Mouse (Mus musculus) induced T-regulatory cell, adult 2 months (primary cell): Measurements from ENCODE around the gene Gpr88.
"Not testable (repeated sequence)": the region's sequence is repeated elsewhere in the genome, so short reads cannot be mapped to it uniquely, and the experiment has no call there.

Experiments used
- DNase-seq: peaks from one replicate; pipeline ENCODE4 v3.0.0-alpha.2; 2012; ENCODE audit warnings: low read depth

Gene Gpr88

DNA sequence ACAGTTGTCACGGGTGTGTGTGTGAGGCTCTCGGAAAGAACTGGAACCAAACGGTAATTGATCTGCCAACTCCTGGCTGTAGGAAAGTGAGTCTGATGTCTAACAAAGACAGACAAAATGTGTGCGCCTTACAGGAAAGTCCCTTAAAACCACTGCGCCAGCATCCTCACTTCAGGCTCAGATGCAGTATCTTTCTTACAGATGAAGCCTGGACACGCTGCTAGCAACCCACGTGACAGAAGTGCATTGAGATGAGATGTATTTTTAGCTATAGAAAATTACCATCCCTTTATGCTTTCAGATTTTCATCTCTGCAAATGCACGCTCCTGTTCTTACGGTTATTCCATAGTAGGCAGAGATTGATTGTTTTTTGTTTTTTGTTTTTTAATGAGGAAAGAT, 10.6 kb downstream of the Gpr88 start:
- DNase-seq = no peak

DNA sequence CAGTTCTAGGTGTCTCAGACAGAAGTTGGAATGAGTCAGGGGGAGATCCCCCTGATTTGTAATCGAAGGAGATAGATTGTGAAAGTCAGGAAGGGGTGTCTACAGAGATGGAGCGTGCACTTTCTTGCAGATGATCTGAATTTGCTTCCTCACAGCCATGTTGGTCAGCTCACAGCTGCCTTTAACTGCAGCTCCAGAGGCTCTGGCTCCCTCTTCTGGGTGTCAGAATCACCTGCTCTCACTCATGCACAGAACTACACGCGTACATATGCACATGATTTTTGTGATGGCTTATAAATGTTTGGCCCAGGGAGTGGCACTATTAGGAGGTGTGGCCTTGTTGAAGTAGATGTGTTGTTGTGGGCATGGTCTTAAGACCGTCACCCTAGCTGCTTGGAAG, 15.8 kb downstream of the Gpr88 start:
- DNase-seq = no peak

DNA sequence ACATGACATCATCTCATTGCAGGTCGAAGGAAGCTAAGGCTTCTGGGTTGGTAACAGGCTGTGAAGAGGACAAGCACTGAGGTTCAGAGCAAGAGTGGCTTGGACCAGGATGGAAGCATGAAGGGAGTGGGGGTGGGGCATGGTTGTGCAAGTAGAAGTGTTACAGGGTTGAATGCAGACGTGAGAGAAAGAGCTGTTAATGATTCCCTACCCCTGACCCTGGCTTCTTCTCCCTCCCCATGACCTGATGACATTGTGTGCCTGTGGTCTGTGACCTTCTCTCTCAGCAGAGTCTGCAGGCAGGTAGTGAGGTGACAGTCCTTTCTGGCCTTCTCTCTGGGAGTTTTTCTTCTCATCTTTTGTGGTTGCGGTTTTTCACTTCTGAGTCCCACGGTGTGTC, 16.4 kb downstream of the Gpr88 start:
- no peak for DNase-seq

DNA sequence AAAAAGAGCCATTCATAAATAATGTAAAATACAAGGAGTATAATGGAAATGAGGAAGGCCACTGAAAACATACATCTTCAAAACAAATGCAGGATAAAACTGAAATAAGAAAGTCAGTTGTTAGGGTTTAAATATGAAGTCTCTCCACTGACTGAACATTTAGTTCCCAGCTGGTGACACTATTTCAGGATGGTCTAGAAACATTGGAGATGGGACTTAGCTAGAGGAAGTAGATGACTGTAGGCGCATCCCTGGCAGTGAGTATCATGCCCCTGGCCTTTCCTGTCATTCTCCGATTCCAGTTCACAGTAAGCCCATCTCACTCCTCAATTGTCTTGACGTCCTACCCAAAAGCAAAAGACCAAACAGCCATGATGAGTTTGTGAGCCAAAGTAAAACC, 19.8 kb downstream of the Gpr88 start:
- no peak for DNase-seq

DNA sequence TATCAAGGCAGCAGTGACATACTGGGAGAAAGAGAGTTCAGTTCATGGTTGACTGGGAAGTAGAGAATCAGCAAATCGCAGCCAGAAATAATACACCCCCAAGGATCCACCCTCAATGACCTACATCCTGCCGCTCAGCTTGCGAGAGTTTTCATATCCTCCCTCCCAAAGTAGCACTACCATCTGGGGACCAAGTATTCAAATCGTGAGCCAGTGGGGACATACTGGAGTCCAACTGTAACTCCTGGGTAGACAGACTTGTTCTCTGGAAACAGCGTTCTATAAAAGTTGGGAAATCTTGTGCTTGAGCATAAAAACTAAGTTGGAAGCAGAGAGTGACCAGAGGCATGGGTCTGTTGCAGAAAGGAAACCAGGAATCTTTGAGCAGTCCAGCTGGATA, 20.5 kb downstream of the Gpr88 start:
- DNase-seq = no peak

DNA sequence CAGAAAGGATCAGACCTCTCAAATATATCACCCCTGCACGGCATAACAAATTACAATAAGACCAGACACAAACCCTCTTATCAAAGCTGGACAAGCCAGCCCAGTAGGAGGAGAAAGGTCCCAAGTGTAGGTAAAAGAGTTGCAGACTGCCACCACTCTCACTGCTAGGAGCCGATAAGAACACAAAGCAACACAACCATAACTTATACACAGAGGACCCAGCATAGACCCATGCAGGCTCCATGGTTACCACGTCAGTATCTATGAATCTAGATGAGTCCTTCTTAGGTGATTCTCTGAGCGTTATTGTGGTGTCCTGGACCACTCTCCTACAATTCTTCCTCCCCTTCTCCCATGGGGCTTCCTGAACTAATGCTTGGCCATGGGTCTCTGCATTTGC, 24.0 kb downstream of the Gpr88 start:
- no peak for DNase-seq

DNA sequence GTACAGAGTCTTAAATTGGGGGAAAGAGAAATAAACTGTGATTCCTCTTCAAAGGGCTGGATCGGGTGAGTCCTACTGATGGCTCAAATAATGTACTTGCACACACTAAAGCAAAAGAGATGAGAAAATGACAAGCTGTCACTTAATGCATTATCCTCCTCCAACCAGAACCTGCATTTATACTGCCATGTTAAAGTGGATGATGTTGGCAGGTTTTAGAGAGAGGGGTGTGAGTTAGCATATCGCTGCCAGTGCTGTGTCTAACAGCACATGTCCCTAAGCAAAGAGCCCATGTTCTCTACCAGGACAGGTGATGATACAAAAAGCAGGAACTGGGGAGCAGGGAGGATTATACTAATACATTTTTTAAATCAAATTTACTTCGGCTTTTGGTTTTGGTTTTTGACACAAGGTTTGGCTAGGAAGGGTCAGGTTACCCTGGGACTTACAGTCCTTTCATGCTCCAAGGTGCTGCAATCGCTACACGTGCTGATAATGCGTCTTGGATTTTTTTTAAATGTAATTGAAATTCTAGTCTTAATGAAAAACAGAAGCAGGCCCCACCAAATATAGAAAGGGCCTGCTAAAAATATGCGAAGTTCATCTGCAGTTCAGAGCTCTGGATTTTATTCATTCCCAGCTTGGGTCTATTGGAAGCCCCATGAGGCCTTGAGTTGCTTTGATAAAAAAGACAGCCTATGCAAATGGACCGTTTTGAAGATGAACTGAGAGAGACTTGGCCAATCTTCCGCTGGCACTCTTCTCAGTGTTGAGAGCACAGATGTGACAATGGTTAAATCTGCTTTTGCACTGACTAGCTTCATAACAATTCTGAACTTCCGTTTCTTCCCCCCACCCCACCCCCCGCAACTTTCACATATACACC, 24.7 kb downstream of the Gpr88 start:
- no peak for DNase-seq

DNA sequence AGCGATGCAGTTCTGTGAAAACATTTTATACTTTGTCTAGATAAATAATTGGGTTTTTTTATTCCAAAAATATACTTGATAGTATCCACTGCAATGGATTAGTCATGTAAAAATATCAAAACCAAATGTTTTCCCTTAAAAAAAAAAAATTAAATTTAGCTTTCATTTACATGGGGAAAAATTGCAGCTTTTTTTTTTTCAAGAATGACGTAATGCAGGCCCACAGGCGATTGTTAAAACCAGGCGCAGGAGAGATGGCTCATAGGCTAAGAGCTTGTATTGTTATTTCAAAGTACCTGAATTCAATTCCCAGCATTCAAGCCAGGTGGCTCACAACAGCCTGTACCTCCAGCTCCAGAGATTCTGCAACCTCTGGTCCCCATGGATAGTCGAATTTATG, 25.9 kb downstream of the Gpr88 start:
- DNase-seq = no peak

DNA sequence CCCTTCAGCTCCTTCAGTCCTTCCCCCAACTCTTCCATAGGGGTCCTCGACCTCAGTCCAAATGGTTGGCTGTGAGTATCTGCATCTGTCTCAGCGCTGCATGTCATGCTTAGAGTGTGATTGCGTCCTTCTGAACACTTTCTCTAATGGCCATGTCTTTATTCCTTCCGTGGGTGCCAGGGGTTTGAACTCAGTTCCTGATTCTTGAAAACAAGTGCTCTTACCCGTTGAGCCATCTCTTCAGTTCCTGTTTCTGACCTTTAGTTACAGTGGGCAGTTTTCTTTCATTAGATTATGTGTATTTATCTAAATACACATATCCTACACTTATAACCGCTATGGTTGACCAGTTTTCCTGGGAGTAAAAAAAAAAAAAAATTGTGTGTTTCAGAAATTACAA, 26.4 kb downstream of the Gpr88 start:
- no peak for DNase-seq

DNA sequence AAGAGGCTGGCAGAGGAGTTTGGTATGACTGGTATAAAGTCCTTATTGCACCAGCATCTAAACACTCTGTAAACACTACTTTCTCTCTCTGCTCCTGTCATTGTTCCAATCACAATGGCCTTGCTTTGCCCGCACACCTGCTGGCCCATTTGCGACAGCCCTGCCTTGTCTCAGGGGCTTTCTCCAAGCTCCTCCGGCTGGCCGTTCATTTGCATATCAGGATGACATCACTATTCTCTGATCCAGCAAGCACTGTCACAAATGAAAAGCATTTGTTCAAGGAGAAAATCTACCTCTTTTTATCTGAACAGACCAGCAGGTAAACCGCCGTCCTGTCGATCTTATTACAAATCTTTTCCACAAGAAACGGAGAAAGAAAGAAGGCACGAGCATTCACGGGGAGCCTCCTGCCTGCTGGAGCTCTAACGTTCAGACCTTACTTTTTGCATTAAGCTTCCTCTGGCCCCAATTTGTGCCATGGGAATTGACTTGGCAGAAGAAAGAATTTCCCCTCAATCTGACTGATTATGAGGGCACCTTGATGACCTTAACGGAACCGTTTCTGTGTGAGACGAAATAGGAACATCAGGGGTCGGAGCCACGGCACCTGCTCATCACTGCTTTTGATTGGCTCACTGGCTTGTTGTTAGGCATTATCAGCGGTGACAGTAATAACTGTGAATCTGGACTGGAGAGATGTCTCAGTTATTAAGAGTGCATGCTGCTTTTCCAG, 30.6 kb downstream of the Gpr88 start:
- DNase-seq = no peak

DNA sequence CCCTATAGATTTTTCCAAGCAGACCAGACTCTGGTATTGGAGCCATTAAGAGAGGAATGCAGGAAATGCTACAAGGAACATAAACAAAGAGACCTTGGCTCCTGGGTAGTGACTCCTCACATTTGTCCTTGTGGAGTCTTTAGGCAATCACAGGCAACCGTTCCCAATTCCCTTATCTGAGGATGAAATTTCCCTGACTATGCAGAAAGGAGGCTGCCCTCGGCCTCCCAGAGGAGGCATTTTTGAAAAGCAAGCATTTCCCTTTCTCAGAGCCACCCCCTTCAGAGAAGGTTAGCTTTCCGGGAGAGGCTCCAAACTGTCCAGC, 31.7 kb downstream of the Gpr88 start:
- no peak for DNase-seq

DNA sequence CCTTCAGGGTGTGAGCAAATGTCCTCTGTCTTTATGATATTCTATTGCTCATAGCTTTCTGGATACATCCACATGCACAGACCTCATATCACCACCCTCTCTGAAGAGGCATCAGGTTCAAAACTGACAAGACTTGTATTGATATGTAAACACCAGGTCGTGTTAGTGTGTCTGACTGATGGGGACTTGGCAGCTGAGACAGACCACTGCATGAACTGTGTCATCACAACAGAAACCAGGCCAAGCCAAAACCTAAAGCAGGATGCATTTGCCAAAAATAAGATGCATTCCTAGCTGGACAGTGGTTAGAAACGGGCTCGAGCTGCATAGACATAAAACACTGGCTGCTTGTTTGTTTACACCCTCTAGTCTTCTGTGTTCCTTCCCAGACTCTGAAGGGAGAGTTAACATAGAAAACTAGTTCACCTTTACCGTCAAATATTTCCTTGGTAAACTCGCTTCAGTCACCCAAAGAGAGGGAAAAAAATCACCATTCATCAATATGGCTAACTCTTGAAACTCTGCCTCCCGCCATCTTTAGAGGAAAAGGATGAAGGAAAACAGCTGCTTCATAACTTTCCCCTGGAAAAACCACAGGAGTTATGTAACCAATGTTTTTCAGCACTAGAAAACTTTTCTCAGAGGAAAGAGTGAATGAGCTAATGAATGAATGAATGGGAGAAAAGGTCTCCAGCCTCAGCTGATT, 32.2 kb downstream of the Gpr88 start:
- DNase-seq = no peak

DNA sequence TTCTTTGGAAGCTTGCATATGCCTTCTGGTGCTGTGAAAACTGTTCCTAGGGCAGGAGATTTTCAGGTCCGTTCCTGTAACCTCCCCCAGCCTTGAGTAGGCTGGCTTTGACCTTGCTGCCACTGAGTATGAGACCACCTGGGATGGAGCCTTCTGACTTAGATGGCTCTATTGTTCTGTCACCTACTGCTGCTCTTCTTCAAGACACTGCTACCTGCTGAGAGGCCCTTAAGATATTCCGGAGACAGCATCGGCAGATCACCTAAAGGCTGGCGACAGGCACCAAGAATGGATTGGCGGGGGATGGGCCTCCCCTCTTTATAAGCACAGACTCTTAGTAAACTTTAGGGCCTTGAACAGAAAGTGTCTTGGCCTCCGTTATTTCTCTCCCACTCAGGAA, 35.9 kb downstream of the Gpr88 start:
- not testable (repeated sequence) for DNase-seq

DNA sequence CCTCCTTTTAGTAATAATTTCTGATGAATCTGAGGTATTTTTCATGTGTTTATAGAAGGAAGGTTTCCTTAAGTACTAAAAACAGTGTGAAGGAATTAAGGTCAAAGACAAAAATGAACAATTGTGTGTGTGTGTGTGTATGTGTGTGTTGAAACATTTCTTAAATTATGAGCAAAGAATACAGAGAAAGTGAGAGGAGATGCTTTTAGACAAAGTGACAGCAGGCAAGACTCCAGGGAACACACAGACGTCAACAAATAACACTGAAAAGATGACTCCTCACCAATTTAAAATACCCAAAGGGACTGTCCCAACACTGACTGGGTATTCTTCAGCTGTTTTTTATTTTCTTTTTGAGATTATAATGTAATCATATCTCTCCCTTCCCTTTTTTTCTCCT, 37.0 kb downstream of the Gpr88 start:
- no peak for DNase-seq

DNA sequence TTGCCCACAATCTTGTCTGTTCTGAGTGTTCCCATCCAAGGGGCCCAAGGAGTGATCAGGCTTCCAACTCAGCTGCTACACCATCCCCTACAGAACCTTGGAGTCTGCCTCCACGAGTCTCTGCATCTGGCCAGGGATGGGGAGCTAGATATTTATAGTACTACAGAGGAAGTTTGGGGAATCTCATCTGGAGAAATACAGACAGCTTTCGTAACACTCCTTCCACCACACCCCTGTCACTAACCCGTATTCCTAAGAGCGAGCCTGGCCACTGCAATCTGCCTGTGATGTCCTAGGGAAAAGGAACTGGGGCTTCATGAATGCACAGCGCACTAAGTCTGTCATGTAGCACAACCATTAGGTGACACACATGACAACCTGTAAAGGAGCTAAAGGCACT, 41.7 kb downstream of the Gpr88 start:
- DNase-seq = no peak

DNA sequence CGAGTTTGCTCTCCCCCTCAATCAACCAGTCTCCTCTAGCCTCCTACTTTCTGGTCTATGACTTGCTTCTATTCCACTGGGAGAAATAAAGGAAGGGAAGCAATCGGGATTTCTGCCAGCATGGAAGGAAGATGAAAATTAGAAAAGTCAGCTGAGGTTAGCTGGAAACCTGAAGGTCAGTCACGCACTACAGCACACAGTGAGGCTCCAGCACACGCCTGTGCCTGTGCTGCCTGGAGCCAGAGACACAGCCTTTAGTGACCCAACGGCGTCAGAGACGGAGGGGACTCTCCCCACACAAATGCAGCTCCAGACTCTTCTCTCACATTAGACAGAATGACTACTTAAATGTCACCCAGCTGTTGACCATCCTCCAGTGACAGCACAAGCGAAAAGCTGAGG, 42.6 kb downstream of the Gpr88 start:
- no peak for DNase-seq

DNA sequence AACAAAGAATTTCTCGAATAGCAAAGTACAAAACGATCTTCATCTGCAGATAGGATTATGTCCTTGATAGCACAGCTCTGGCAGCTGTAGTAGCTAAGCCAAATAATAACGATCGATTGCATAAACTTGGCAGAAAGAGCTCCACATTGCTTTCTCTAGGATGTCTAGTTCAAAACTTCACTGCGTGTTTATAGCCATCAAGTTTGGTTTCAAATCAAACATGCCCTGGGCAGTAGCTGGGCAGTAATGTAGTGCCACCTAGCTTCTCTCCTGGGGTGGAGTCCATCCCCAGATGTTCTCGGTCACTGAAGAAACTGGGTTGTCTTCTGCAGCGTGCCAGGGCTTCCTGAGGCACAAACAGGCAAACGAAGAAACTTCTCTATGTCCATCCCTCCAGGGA, 44.1 kb downstream of the Gpr88 start:
- no peak for DNase-seq

DNA sequence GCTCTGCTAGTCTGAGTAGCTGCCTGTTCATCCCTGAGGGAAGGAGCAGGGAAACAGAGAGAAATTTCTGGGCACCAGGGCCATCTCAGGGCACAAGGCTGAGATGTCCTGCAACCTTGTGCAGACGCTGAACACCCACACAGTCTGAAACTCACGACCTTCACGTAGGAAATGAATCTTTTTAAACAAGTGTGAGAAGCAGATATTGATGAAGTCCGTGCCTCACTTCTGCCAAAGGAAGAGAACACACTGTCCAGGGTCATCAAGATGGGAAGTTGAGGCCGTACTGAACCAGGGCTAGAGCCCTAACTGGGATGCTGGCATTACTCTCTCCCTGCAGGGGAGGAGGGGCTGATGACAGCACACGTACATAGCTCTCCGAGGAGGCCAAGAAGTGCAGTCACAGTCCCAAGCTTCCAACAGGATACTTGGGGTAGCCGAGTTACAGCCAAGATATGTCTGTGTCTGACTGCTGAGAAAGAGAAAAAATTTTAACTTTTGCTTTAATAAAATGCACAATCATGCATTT, 46.9 kb downstream of the Gpr88 start:
- no peak for DNase-seq

DNA sequence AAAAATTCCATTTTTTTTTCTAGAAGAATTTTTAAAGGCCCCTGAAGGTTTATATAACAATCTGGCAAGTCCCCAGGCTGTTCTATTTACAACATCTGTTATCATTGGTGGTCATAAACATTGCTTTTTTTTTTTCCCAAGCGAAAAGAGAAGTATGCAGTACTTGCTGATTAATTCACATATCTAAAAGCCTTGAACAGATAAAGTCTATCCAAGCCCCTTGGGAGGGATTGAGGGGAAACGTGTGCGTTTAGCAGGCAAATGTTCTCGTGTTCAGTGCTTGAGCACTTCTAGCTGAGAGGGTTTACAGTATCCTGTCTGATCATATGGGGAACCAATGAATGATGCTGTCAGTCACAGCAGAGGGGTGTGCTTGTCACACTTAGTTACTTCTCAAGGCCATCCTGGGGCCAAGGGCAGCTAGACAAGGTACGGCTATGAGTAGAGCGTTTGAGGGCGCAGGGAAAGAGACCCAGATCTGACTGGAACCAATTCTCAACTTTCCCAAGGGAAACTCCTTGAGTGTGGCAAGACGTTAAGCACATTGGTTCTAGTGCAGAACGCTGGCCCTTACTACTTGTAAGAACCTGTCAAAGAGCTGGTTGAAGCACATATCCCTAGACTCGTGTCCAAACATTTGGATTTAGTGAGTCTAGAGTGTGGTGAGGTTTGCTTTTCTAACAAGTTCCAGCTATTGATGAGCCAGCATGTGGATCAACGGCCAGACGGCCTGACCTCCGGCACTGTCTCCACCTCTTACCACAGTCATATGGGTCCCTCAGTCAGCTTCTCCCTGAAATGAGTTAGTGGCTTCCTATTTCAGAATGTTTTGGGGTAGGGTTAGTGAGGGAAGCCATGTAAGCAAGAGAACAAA, 47.7 kb downstream of the Gpr88 start:
- no peak for DNase-seq

DNA sequence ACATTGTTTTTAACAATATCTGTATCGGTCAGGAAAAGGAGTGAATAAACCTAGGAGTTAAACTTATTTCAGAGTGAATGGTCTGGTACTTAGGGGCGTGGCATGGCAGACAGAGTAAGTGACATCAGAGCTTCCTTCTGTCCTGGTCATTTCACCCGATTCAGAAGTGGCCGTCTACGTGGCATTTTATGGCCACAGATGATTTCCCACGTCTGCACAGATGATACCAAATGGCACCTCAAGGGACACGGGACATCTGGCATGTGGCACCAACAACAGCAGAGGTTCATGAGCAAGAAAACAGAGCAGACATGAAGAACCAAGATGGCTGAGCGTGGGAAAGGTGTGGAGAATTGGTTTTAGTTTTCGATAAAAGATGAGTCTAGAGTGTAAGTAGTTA, 48.7 kb downstream of the Gpr88 start:
- DNase-seq = no peak

DNA sequence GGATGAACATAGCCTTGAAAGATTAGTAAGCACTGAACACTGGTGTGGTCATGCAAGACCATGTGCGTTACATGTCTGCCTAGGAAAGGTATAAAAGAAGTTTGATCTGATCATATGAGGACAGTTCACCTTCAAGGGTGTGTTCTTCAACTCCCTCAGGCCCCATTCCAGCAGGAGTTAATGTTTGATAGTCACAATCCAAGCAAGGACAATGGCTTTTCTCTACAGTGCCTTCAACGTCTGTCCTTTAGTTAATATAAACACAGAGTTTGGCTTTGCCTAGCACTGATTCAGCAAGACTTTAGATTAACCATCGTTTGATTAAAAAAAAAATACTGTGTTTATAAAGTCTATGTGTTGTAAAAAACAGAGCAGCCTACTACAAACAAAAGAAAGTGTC, 49.4 kb downstream of the Gpr88 start:
- DNase-seq = no peak

DNA sequence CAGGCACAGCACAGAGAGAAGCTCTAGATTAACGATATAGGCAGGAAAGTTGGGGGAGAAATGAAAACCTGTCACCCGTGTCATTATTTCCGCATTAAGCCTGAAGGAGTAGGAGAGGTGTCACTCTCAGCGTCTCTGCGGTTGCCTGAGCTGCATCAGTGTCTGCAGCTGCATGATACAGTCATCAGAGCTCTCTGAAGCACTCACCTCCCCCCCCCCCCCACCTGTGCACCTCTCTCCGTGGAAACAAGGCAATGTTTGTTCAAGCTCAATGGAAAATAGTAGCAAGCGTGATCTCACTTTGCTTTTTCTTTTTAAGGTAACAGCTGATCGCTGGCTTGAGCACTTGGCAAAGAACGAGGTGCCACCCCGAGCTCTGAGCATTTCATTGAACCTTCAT, 53.2 kb downstream of the Gpr88 start:
- DNase-seq = peak; percentile 18
